Mouse (Mus musculus): ENCODE results near the gene 2200002D01Rik.

- TF ChIP-seq POLR2A (IDR thresholded peaks at IDR 0.05; ENCODE audit: borderline replicate concordance, low read depth, low read length) (no peak), CTCF (IDR thresholded peaks at IDR 0.05; ENCODE audit: low read depth, low read length) (no peak)
Observed at GRCm38 (mm10) chr7:29282074-29282554, 33.8 kb upstream of the 2200002D01Rik start.

All from bone marrow macrophage, adult 2 months (primary cell).